Mouse (Mus musculus) embryonic stem cell, embryonic (primary cell): ENCODE measurements around the gene Rpp21.

Experiments used
- CTCF ChIA-PET, 4 experiments: fragments of 300-600 bp in 2 of 4; fragments of 350-600 bp in 2 of 4; sonication (Branson Sonifier 250); formaldehyde crosslinking; loops; one replicate each; lab custom pipeline; 2022; ENCODE audit warnings: inconsistent platforms in 2 of 4; lab: Charles Lee
- POLR2A ChIA-PET, 4 experiments: fragments of 300-600 bp in 2 of 4; fragments of 350-600 bp in 2 of 4; sonication (Branson Sonifier 250); formaldehyde crosslinking; loops; one replicate each; lab custom pipeline; 2022; ENCODE audit warnings: antibody characterized with exemption in 4 of 4, inconsistent platforms in 1 of 4; lab: Charles Lee

Rpp21 gene

GRCm38 (mm10) chr17:36252250-36252876 lies 5.5 kb downstream of the Rpp21 start:
- ChIA-PET CTCF (interaction anchor here in 3 of 4 experiments (0.8 to 1.5 kb wide), 3 partner anchors 26 to 515 kb away, joined by 3 read pairs; no protein-coding TSS in a partner anchor), POLR2A (interaction anchor here in 3 of 4 experiments (1.0 to 2.9 kb wide), 13 partner anchors 8 to 584 kb away, joined by 3 to 9 read pairs (median 6); partner anchors contain the start of genes Trim39 (in 3 of the 3) and Trim26 (in 1 of the 3))

- POLR2A ChIA-PET: interaction anchor here in 3 of 4 experiments (0.7 to 3.0 kb wide), 12 partner anchors 8 to 587 kb away, joined by 3 to 21 read pairs (median 4); partner anchors contain the start of genes Rpp21 (in 3 of the 3) and Trim39 (in 1 of the 3)
- CTCF ChIA-PET: interaction anchor here in 2 of 4 experiments (0.6 to 1.7 kb wide), 6 partner anchors 8 to 765 kb away, joined by 3 to 5 read pairs (median 3); partner anchors contain the start of gene Rpp21 (in 1 of the 2)
Observed at GRCm38 (mm10) chr17:36248886-36249285, 9.0 kb downstream of the Rpp21 start.

GRCm38 (mm10) chr17:36245741-36246140 lies 12.1 kb downstream of the Rpp21 start:
- CTCF ChIA-PET: no interaction called here
- POLR2A ChIA-PET: no interaction called here

- ChIA-PET POLR2A (interaction anchor here in 3 of 4 experiments (0.6 to 1.8 kb wide), 20 partner anchors 8 to 724 kb away, joined by 3 to 6 read pairs (median 4); partner anchors contain the start of gene Trim39 (in 2 of the 3)), CTCF (interaction anchor here in 2 of 4 experiments (0.6 to 1.7 kb wide), 9 partner anchors 9 to 287 kb away, joined by 3 to 10 read pairs (median 4); partner anchors contain the start of gene Trim39 (in 1 of the 2))
Observed at GRCm38 (mm10) chr17:36244031-36244430, 13.8 kb downstream of the Rpp21 start.

- CTCF ChIA-PET: no interaction called here
- POLR2A ChIA-PET: interaction anchor here in 1 of 4 experiments (0.6 kb wide), 1 partner anchor 432 kb away, joined by 3 read pairs; no protein-coding TSS in a partner anchor
Observed at GRCm38 (mm10) chr17:36240637-36241213, 17.1 kb downstream of the Rpp21 start.

GRCm38 (mm10) chr17:36237321-36237921 lies 20.4 kb downstream of the Rpp21 start:
- POLR2A ChIA-PET: interaction anchor here in 3 of 4 experiments (0.6 to 2.7 kb wide), 12 partner anchors 10 to 1924 kb away, joined by 3 to 19 read pairs (median 4); partner anchors contain the start of genes Rpp21 (in 1 of the 3) and Trim39 (in 1 of the 3)
- CTCF ChIA-PET: interaction anchor here in 3 of 4 experiments (1.0 to 1.4 kb wide), 3 partner anchors 10 to 20 kb away, joined by 5 to 7 read pairs (median 6); no protein-coding TSS in a partner anchor

GRCm38 (mm10) chr17:36235300-36235699 lies 22.6 kb downstream of the Rpp21 start:
- POLR2A ChIA-PET: interaction anchor here in 3 of 4 experiments (1.0 to 2.4 kb wide), 19 partner anchors 9 to 815 kb away, joined by 3 to 19 read pairs (median 4); partner anchors contain the start of genes Atat1 (in 1 of the 3) and Trim39 (in 1 of the 3)
- CTCF ChIA-PET: interaction anchor here in 3 of 4 experiments (0.6 to 1.3 kb wide), 7 partner anchors 8 to 250 kb away, joined by 3 to 7 read pairs (median 4); partner anchors contain the start of genes Rpp21 (in 1 of the 3) and Trim39 (in 1 of the 3)

- ChIA-PET POLR2A (interaction anchor here in 2 of 4 experiments (0.8 to 2.4 kb wide), 5 partner anchors 11 to 38 kb away, joined by 3 to 19 read pairs (median 5); partner anchors contain the start of gene Rpp21 (in 1 of the 2)), CTCF (no interaction called here)
Observed at GRCm38 (mm10) chr17:36233572-36233971, 24.3 kb downstream of the Rpp21 start.

- POLR2A ChIA-PET: interaction anchor here in 3 of 4 experiments (0.9 to 1.5 kb wide), 9 partner anchors 11 to 243 kb away, joined by 3 to 8 read pairs (median 4); no protein-coding TSS in a partner anchor
- CTCF ChIA-PET: interaction anchor here in 2 of 4 experiments (1.0 to 1.4 kb wide), 2 partner anchors 12 to 170 kb away, joined by 3 to 5 read pairs; no protein-coding TSS in a partner anchor
Observed at GRCm38 (mm10) chr17:36231318-36231717, 26.6 kb downstream of the Rpp21 start.

GRCm38 (mm10) chr17:36229046-36229445 lies 28.8 kb downstream of the Rpp21 start:
- POLR2A ChIA-PET: interaction anchor here in 1 of 4 experiments (0.6 to 1.8 kb wide), 5 partner anchors 11 to 614 kb away, joined by 3 to 4 read pairs (median 3); partner anchors contain the start of gene Rpp21
- CTCF ChIA-PET: interaction anchor here in 2 of 4 experiments (0.6 to 0.8 kb wide), 2 partner anchors 14 to 1710 kb away, joined by 3 to 6 read pairs; no protein-coding TSS in a partner anchor

- ChIA-PET CTCF (interaction anchor here (0.5 to 1.8 kb wide), 20 partner anchors 8 to 683 kb away, joined by 3 to 7 read pairs (median 4); partner anchors contain the start of gene Rpp21 (in 1 of the 4)), POLR2A (interaction anchor here in 3 of 4 experiments (0.9 to 1.5 kb wide), 6 partner anchors 11 to 50 kb away, joined by 3 to 6 read pairs (median 3); partner anchors contain the start of gene Rpp21 (in 1 of the 3))
Observed at GRCm38 (mm10) chr17:36226921-36227320, 30.9 kb downstream of the Rpp21 start.

GRCm38 (mm10) chr17:36225231-36225824 lies 32.5 kb downstream of the Rpp21 start:
- POLR2A ChIA-PET: no interaction called here
- CTCF ChIA-PET: no interaction called here

GRCm38 (mm10) chr17:36224451-36224850 lies 33.4 kb downstream of the Rpp21 start:
- ChIA-PET POLR2A (no interaction called here), CTCF (interaction anchor here in 1 of 4 experiments (1.2 kb wide), 1 partner anchor 13 kb away, joined by 7 read pairs; no protein-coding TSS in a partner anchor)

GRCm38 (mm10) chr17:36218594-36219155 lies 39.2 kb downstream of the Rpp21 start:
- ChIA-PET POLR2A (interaction anchor here in 3 of 4 experiments (0.6 to 2.0 kb wide), 11 partner anchors 10 to 283 kb away, joined by 3 to 8 read pairs (median 4); no protein-coding TSS in a partner anchor), CTCF (interaction anchor here in 1 of 4 experiments (1.2 to 1.7 kb wide), 3 partner anchors 8 to 25 kb away, joined by 5 to 7 read pairs (median 6); no protein-coding TSS in a partner anchor)

- POLR2A ChIA-PET: interaction anchor here in 1 of 4 experiments (0.8 kb wide), 1 partner anchor 15 kb away, joined by 3 read pairs; no protein-coding TSS in a partner anchor
- CTCF ChIA-PET: no interaction called here
Observed at GRCm38 (mm10) chr17:36215586-36215985, 42.3 kb downstream of the Rpp21 start.

- ChIA-PET POLR2A (interaction anchor here in 2 of 4 experiments (0.6 to 1.9 kb wide), 4 partner anchors 12 to 51 kb away, joined by 3 to 8 read pairs (median 3); partner anchors contain the start of gene Rpp21 (in 1 of the 2)), CTCF (interaction anchor here in 1 of 4 experiments (0.6 to 1.4 kb wide), 2 partner anchors 20 to 25 kb away, joined by 3 read pairs; no protein-coding TSS in a partner anchor)
Observed at GRCm38 (mm10) chr17:36206846-36207245, 51.0 kb downstream of the Rpp21 start.
